Mouse (Mus musculus) forebrain, embryonic 15.5 days (tissue): ENCODE results near the gene Cplx1. TPM values are rescaled to one million over a fixed set of nuclear protein-coding genes. Genes with fewer than 3 reads are reported as not detected.
"Not testable (repeated sequence)": the region's sequence is repeated elsewhere in the genome, so short reads cannot be mapped to it uniquely, and the experiment has no call there.

Experiments used
- ATAC-seq: fragments of 200-750 bp; cut with Nextera tagmentation; replicated peaks from 2 replicates; pipeline ENCODE4 v1.8.0; 2017; ENCODE audit warnings: mild to moderate bottlenecking, moderate TSS enrichment, moderate library complexity
- H3K27ac ChIP-seq: fragments of 300-500 bp; sonication (generic); replicated peaks from 2 replicates; pipeline ENCODE4 v1.5.1; 2015; ENCODE audit warnings: mild to moderate bottlenecking, inconsistent platforms
- H3K27me3 ChIP-seq: fragments of 300-500 bp; sonication (generic); 2 replicates; pipeline ENCODE4 v1.6.1; 2015; ENCODE audit warnings: inconsistent platforms
- H3K36me3 ChIP-seq: fragments of 300-500 bp; sonication (generic); 2 replicates; pipeline ENCODE4 v1.6.1; 2015; ENCODE audit warnings: mild to moderate bottlenecking, inconsistent platforms
- H3K4me1 ChIP-seq: fragments of 300-500 bp; sonication (generic); 2 replicates; pipeline ENCODE4 v1.6.1; 2015; ENCODE audit warnings: inconsistent platforms
- H3K4me2 ChIP-seq: fragments of 300-500 bp; sonication (generic); replicated peaks from 2 replicates; pipeline ENCODE4 v1.6.1; 2015; ENCODE audit warnings: mild to moderate bottlenecking, inconsistent platforms
- H3K4me3 ChIP-seq: fragments of 300-500 bp; sonication (generic); 2 replicates; pipeline ENCODE4 v1.5.1; 2015; ENCODE audit warnings: mild to moderate bottlenecking, inconsistent platforms
- H3K9ac ChIP-seq: fragments of 300-500 bp; sonication (generic); replicated peaks from 2 replicates; pipeline ENCODE4 v1.6.1; 2015; ENCODE audit warnings: mild to moderate bottlenecking, inconsistent platforms
- H3K9me3 ChIP-seq: fragments of 300-500 bp; sonication (generic); 2 replicates; pipeline ENCODE4 v1.6.1; 2016; ENCODE audit warnings: inconsistent platforms
- WGBS: fragments of 180-500 bp; shearing (Covaris S2); methylation state at CpG from one replicate; pipeline ENCODE4 v1.1.7; 2015; ENCODE audit warnings: mixed read lengths; 5-methylcytosine and 5-hydroxymethylcytosine counted together
- polyA plus RNA-seq: library from polyadenylated mRNA; unstranded; fragments of >200 nt; fragmentation: Nextera tagmentation; extraction: Ambion mirVana; gene quantifications from 2 replicates; pipeline ENCODE4 v1.2.1, GENCODE M21; 2015

The Cplx1 gene
- polyA plus RNA-seq, 1 experiment from 2014 or later = 88.1 TPM

DNA sequence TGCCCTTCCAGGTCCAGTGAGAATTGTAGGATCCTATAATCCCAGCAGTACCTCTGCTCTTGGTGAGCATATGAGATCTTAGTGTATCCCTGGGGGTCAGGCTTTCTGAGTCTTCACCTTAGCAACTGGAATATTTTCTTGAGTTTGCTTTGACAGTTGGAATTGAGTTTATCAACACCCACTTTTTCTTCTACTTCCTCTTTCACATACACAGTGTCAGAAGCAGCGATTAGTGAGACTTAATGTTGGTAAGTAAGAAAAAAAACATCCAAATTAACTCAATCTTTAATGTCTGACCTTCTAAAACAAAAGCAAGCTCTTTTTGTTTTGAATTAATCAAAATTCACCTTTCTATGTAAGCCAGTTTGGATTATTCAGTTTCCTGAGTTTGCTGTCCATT lies 48.3 kb downstream of the Cplx1 start:
- H3K4me1 ChIP-seq = no peaks in the 10 kb centered on the region
- H3K9me3 ChIP-seq = no peaks in the 10 kb centered on the region
- 97% methylated on average over 1 of the region's 1 CpGs for WGBS
- H3K36me3 ChIP-seq = peaks cover 92% of the 10 kb centered on the region
- ATAC-seq = no peak
- no peaks in the 10 kb centered on the region for H3K27me3 ChIP-seq
- H3K9ac ChIP-seq = no peak overlapping the region
- no peak overlapping the region for H3K4me3 ChIP-seq
- no peak overlapping the region for H3K27ac ChIP-seq
- no peak overlapping the region for H3K4me2 ChIP-seq

DNA sequence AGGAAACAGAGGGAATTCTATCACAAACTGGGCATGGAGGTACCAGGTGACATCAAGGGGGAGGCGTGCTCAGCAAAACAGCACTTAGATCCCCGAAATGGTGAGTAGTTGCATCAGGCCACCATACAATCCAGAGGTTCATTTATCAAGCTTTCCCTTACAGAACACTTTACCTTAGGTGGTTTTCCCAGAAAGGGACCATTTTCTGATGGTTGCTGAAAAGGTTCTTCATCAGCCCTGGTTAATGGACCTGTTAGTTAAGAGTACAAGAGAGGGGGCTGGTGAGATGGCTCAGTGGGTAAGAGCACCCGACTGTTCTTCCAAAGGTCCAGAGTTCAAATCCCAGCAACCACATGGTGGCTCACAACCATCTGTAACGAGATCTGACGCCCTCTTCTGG lies 63.7 kb downstream of the Cplx1 start:
- WGBS = 95% methylated on average over 5 of the region's 5 CpGs
- peaks cover 67% of the 10 kb centered on the region for H3K36me3 ChIP-seq
- not testable (repeated sequence) for ATAC-seq

GRCm38 (mm10) chr5:108485239-108485638 lies 64.6 kb downstream of the Cplx1 start:
- Histone ChIP-seq H3K9ac (no peak overlapping the region), H3K4me2 (no peak overlapping the region), H3K4me1 (no peaks in the 10 kb centered on the region), H3K4me3 (no peak overlapping the region), H3K27me3 (no peaks in the 10 kb centered on the region), H3K9me3 (no peaks in the 10 kb centered on the region), H3K36me3 (peaks cover 61% of the 10 kb centered on the region), H3K27ac (no peak overlapping the region)
- no peak for ATAC-seq
- WGBS = 97% methylated on average over 2 of the region's 2 CpGs

More for the DNA sequence above, 63.7 kb downstream of the Cplx1 start:
- H3K4me1 ChIP-seq, H3K4me2 ChIP-seq, H3K27me3 ChIP-seq, H3K27ac ChIP-seq, H3K4me3 ChIP-seq, H3K9me3 ChIP-seq, H3K9ac ChIP-seq: not testable (repeated sequence)

- Histone ChIP-seq H3K4me2 (no peak overlapping the region), H3K36me3 (peaks cover 51% of the 10 kb centered on the region), H3K27ac (no peak overlapping the region), H3K27me3 (no peaks in the 10 kb centered on the region), H3K4me1 (no peaks in the 10 kb centered on the region), H3K9ac (no peak overlapping the region), H3K4me3 (no peak overlapping the region), H3K9me3 (no peaks in the 10 kb centered on the region)
- ATAC-seq = no peak
- 91% methylated on average over 6 of the region's 6 CpGs for WGBS
These were observed 66.8 kb downstream of the Cplx1 start for GRCm38 (mm10) chr5:108483006-108483405.

DNA sequence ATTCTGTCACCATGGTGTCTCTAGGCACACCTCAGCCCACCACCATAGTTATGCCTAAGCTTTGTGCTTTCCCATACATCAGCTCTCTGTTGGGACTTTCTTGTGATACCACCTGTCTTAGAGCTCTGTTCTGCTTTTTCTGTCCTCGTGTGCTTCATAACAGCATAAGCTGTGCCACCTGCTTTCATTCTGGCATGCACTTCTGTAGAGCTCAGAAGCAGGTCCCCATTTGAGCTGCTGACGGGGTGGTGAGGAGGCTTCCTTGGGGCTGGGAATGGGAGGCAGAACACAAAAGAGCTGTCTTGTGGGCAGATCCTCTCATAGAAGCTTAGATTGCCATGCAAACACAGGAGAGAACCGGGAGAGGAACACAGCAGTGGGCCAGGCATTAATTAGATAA lies 73.8 kb downstream of the Cplx1 start:
- 80% methylated on average over 3 of the region's 3 CpGs for WGBS
- H3K4me2 ChIP-seq = no peak overlapping the region
- no peak overlapping the region for H3K27ac ChIP-seq
- no peaks in the 10 kb centered on the region for H3K9me3 ChIP-seq
- H3K9ac ChIP-seq = no peak overlapping the region
- H3K4me1 ChIP-seq = no peaks in the 10 kb centered on the region
- H3K27me3 ChIP-seq = no peaks in the 10 kb centered on the region
- no peak for ATAC-seq
- peaks cover 72% of the 10 kb centered on the region for H3K36me3 ChIP-seq
- H3K4me3 ChIP-seq = no peak overlapping the region

DNA sequence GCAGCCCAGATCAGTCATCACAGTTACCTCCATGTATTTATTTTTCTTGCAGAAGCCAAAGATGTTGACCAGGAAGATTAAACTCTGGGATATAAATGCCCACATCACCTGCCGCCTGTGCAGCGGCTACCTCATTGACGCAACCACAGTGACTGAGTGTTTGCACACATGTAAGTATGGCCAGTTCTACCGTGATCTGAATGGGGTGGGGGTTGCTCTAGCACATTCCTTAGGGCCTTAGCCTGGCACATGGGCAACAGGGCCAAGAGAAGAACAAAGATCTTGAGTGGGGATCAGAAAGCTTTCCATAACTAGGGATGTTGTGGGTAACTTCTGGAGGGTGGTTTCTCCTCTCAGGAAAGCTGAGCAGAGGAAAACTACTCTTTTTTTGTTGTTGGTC lies 76.1 kb downstream of the Cplx1 start:
- no peak overlapping the region for H3K4me3 ChIP-seq

GRCm38 (mm10) chr5:108469617-108470016 lies 80.2 kb downstream of the Cplx1 start:
- Histone ChIP-seq H3K4me3 (no peak overlapping the region), H3K27ac (no peak overlapping the region), H3K27me3 (no peaks in the 10 kb centered on the region), H3K36me3 (peaks cover 31% of the 10 kb centered on the region), H3K4me2 (no peak overlapping the region), H3K9me3 (no peaks in the 10 kb centered on the region), H3K9ac (no peak overlapping the region), H3K4me1 (peaks cover 43% of the 10 kb centered on the region)
- WGBS = 77% methylated on average over 7 of the region's 7 CpGs
- no peak for ATAC-seq

More for the DNA sequence above, 76.1 kb downstream of the Cplx1 start:
- H3K27ac ChIP-seq = no peak overlapping the region
- no peak for ATAC-seq
- H3K9ac ChIP-seq = no peak overlapping the region
- no peaks in the 10 kb centered on the region for H3K9me3 ChIP-seq
- H3K4me1 ChIP-seq = peaks cover 13% of the 10 kb centered on the region
- H3K27me3 ChIP-seq = no peaks in the 10 kb centered on the region
- H3K4me2 ChIP-seq = no peak overlapping the region
- 87% methylated on average over 4 of the region's 4 CpGs for WGBS
- H3K36me3 ChIP-seq = peaks cover 69% of the 10 kb centered on the region

Other genes starting within 250 kb of the Cplx1 start
- 6.2 and 6.4 TPM in 2 replicates for gene Pigg, start 237.4 kb downstream of the Cplx1 start, polyA plus RNA-seq
- gene Gm42517, start 182.1 kb downstream of the Cplx1 start, polyA plus RNA-seq = 0.83 and 1.1 TPM in 2 replicates
- 0.20 TPM in 1 of 2 replicates, not detected in the other for gene Pde6b, start 161.6 kb downstream of the Cplx1 start, polyA plus RNA-seq
- 367 and 408 TPM in 2 replicates for gene Atp5k, start 115.6 kb downstream of the Cplx1 start, polyA plus RNA-seq
- 0.06 TPM in 2 replicates for gene Mfsd7a, start 101.1 kb downstream of the Cplx1 start, polyA plus RNA-seq
- gene Pcgf3, start 88.8 kb downstream of the Cplx1 start, polyA plus RNA-seq = 33.3 and 36.5 TPM in 2 replicates
- 55.5 and 56.4 TPM in 2 replicates for gene Gak, start 79.7 kb upstream of the Cplx1 start, polyA plus RNA-seq
- gene Tmem175, start 79.7 kb upstream of the Cplx1 start, polyA plus RNA-seq = 24.2 and 24.7 TPM in 2 replicates
- 9.9 and 10.9 TPM in 2 replicates for gene Idua, start 110.3 kb upstream of the Cplx1 start, polyA plus RNA-seq
- gene Dgkq, start 119.6 kb upstream of the Cplx1 start, polyA plus RNA-seq = 23.6 and 24.4 TPM in 2 replicates
- gene Slc26a1, start 125.5 kb upstream of the Cplx1 start, polyA plus RNA-seq = 1.8 and 1.9 TPM in 2 replicates
- 9.4 and 10.1 TPM in 2 replicates for gene Fgfrl1, start 142.4 kb upstream of the Cplx1 start, polyA plus RNA-seq
- gene Rnf212, start 225.0 kb upstream of the Cplx1 start, polyA plus RNA-seq = not detected in 2 replicates
- not detected in 2 replicates for gene Tmed11, start 245.3 kb upstream of the Cplx1 start, polyA plus RNA-seq